11 mouse cellular contexts compared by ENCODE assay signal in the genomic region with DNA sequence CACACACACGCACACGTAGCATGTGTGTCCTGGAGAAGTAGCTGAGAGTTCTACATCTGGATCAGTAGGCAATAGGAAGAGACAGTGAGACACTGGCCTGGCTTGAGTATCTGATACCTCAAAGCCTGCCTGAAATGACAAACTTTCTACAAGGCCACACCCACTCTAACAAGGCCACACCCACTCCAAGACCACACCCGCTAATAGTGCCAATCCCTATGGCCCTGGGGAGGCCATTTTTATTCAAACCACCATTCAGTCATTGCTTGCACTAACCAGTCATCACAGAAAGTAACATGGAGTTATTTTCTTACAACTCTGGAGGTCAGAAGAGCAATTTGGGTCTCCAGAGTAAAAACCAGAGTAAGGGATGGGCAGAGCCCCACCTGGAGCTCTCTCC. TPM values are rescaled to one million over a fixed set of nuclear protein-coding genes. Genes with fewer than 3 reads are reported as not detected.
DNase-seq lines count a peak whose midpoint lies in the region; TF ChIP-seq lines count a peak whose summit lies in the region.
"Had no signal": no experiment of that assay in that cellular context is flagged by ENCODE, and none has a peak within 500 bp of the region (broad histone marks: within the 10 kb centered on the region; RNA-seq: fewer than 3 reads in every experiment).

No protein-coding gene starts in this region.

- H3K27ac ChIP-seq in layer of hippocampus, adult 2 months: no peak overlapping the region

- TF ChIP-seq CTCF in layer of hippocampus, adult 2 months (conservative IDR thresholded peaks at IDR 0.05): no peak

- no peak overlapping the region for H3K4me3 ChIP-seq in layer of hippocampus, adult 2 months

- peak; percentile 12 for DNase-seq in adrenal gland, postnatal 14 days
- DNase-seq in adrenal gland, postnatal 36 days: no peak
- DNase-seq in layer of hippocampus, postnatal 10 days (ENCODE audit: low spot score in 2 of 2): peak; percentile 0 to 3
- DNase-seq in layer of hippocampus, adult 2 months (ENCODE audit: low spot score in 2 of 2): no peak
- DNase-seq in 416B (ENCODE audit: low read depth): peak; percentile 44
- DNase-seq in heart, postnatal 25 days (ENCODE audit: low spot score): peak; percentile 0
- DNase-seq in kidney, adult 9 months: no peak
- DNase-seq in T-cell, adult 2 months (ENCODE audit: low spot score): no peak
- DNase-seq: cerebellum, postnatal 36 days; forebrain, postnatal 0 days; midbrain, embryonic 14.5 days had no signal

- intact Hi-C loops in heart, postnatal 25 days (cut with DNase I): no loop called here

RNA-seq across cellular contexts. Expression of gene Ptgis, which starts 32.3 kb away (rescaled TPM):
- 17.1 and 20.4 TPM in 2 replicates for total RNA-seq in adrenal gland, postnatal 14 days (2021)
- 10 to 100 TPM; 24.7 to 31.7 TPM for total RNA-seq in adrenal gland, postnatal 36 days (2021)
- 1 to 10 TPM; 2.3 to 2.8 TPM for total RNA-seq in layer of hippocampus, postnatal 10 days (2021)
- total RNA-seq in layer of hippocampus, adult 2 months (2021): under 1 TPM; 0.72 to 0.81 TPM
- 10 to 100 TPM; 18.8 to 24.6 TPM for total RNA-seq in heart, postnatal 25 days (2021)

Comparison
In these comparisons a context has a peak if more than half of its experiments do, and no peak if none do; other contexts are left out.
1. DNase-seq: peak in adrenal gland, postnatal 14 days (single experiment), layer of hippocampus, postnatal 10 days (2 of 2), 416B (single experiment) and heart, postnatal 25 days (single experiment); none in adrenal gland, postnatal 36 days (0 of 2), layer of hippocampus, adult 2 months (0 of 2), kidney, adult 9 months (single experiment) and T-cell, adult 2 months (single experiment).